Mouse (Mus musculus): ENCODE data around the gene Nbl1. TPM values are rescaled to one million over a fixed set of nuclear protein-coding genes. Genes with fewer than 3 reads are reported as not detected.

Gene Nbl1
- total RNA-seq, 2 experiments from 2014 or later = 23.4 to 25.1 TPM

Other genes with a start within 250 kb of the Nbl1 start
- gene Pla2g5, start 229.5 kb downstream of the Nbl1 start, total RNA-seq (2021) = under 1 TPM; 0.75 to 0.79 TPM
- not detected for gene Gm13030, start 219.0 kb downstream of the Nbl1 start, total RNA-seq (2021)
- under 1 TPM in 1 of 2 experiments, not detected in 1; 0.32 TPM for gene Pla2g2e, start 215.1 kb downstream of the Nbl1 start, total RNA-seq (2021)
- 10 to 100 TPM; 11.4 to 13.8 TPM for gene Otud3, start 179.0 kb downstream of the Nbl1 start, total RNA-seq (2021)
- gene Rnf186, start 125.9 kb downstream of the Nbl1 start, total RNA-seq (2021) = not detected
- 1 to 10 TPM; 4.7 TPM for gene Tmco4, start 120.1 kb downstream of the Nbl1 start, total RNA-seq (2021)
- gene Htr6, start 17.4 kb downstream of the Nbl1 start, total RNA-seq (2021) = not detected
- 100 to 1,000 TPM; 423 to 444 TPM for gene Minos1, start 38.1 kb upstream of the Nbl1 start, total RNA-seq (2021)
- 100 to 1,000 TPM; 472 to 500 TPM for gene Capzb, start 99.9 kb upstream of the Nbl1 start, total RNA-seq (2021)
- 1 to 10 TPM; 4.9 to 6.9 TPM for gene Pqlc2, start 217.7 kb upstream of the Nbl1 start, total RNA-seq (2021)
- gene Akr7a5, start 217.8 kb upstream of the Nbl1 start, total RNA-seq (2021) = 10 to 100 TPM; 30.5 to 35.9 TPM

Data from gastrocnemius, postnatal 25 days (tissue).